Mouse (Mus musculus) lung, adult 2 months (tissue): ENCODE results near the gene Gm28036.

Experiments
- CTCF ChIP-seq: fragments of 200-500 bp; IDR thresholded peaks from 2 replicates; pipeline ENCODE4 v1.5.1; 2011; ENCODE audit warnings: mild to moderate bottlenecking, low read length, control low read depth; ENCODE audit not compliant: insufficient read depth
- POLR2A ChIP-seq: fragments of 200-500 bp; IDR thresholded peaks from 2 replicates; pipeline ENCODE4 v1.6.1; 2011; ENCODE audit warnings: low read depth, mild to moderate bottlenecking, control low read depth, low read length, borderline replicate concordance; ENCODE audit errors: extremely low read depth

GRCm38 (mm10) chr2:156091926-156092325 is 35.0 kb downstream of the Gm28036 start:
- no peak for TF ChIP-seq CTCF
- TF ChIP-seq POLR2A: no peak
